Mouse (Mus musculus): Measurements from ENCODE around the gene Ddi2. TPM values are rescaled to one million over a fixed set of nuclear protein-coding genes. Genes with fewer than 3 reads are reported as not detected.

Ddi2 gene
- polyA plus RNA-seq, 1 experiment from 2014 or later, result 21.5 TPM

GRCm38 (mm10) chr4:141679016-141679415 lies 44.2 kb downstream of the Ddi2 start:
- Histone ChIP-seq H3K9me3 (no peaks in the 10 kb centered on the region), H3K27me3 (ENCODE audit: insufficient read depth, poor library complexity, severe bottlenecking) (no peaks in the 10 kb centered on the region), H3K27ac (no peak overlapping the region), H3K4me3 (no peak overlapping the region), H3K4me1 (peaks cover 52% of the 10 kb centered on the region), H3K36me3 (peaks cover 16% of the 10 kb centered on the region)
- DNase-seq (ENCODE audit: low spot score), result no peak
- WGBS, result 79% methylated on average over 2 of the region's 2 CpGs

GRCm38 (mm10) chr4:141676462-141676979 lies 46.7 kb downstream of the Ddi2 start:
- Histone ChIP-seq H3K27ac (no peak overlapping the region), H3K27me3 (ENCODE audit: insufficient read depth, poor library complexity, severe bottlenecking) (no peaks in the 10 kb centered on the region), H3K4me3 (no peak overlapping the region), H3K9me3 (no peaks in the 10 kb centered on the region), H3K4me1 (peaks cover 32% of the 10 kb centered on the region), H3K36me3 (no peaks in the 10 kb centered on the region)
- DNase-seq (ENCODE audit: low spot score), result no peak
- 75% methylated on average over 5 of the region's 5 CpGs for WGBS

DNA sequence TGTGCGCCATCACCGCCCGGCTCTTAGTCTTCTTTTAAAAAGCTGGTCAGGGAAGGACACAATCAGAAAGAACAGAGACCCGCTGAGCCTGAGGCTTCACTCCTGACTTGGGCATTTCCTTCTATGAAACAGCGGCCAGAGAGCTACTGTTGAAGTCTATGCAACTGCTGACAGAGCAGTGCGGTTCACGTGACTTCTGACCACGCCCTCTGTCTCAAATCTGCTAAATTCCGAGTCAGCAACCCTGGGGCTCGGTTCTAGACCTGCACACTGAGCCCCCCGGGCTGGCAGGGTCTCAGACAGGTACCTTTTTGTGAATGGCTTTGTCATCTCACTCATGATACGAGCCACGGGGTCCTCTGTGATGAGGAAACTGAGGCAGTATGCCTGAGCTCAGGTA lies 50.9 kb downstream of the Ddi2 start:
- no peak for DNase-seq (ENCODE audit: low spot score)
- Histone ChIP-seq H3K27ac (no peak overlapping the region), H3K27me3 (ENCODE audit: insufficient read depth, poor library complexity, severe bottlenecking) (no peaks in the 10 kb centered on the region), H3K9me3 (no peaks in the 10 kb centered on the region), H3K4me1 (peaks cover 10% of the 10 kb centered on the region; the same call in 1 of the 2 replicates), H3K4me3 (no peak overlapping the region), H3K36me3 (no peaks in the 10 kb centered on the region)
- WGBS, result 66% methylated on average over 13 of the region's 13 CpGs

DNA sequence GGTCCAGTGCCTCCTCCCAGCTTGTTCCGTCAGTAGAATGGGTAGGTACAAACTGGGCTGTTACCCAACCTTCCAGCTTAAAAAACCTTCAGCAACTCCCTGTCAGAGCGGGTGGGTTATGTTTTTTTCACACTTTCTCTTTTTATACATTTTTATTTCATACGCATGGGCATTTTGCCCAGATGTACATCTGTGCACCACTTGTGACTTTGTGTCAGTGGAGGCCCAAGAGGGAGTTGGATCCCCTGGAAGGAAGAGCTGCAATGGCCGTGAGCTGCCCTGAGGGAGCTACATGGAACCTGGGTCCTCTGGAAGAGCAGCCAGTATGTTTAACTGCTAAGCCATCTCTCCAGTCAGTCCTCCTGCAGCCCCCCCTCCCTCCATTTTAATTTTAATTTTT lies 51.8 kb downstream of the Ddi2 start:
- Histone ChIP-seq H3K36me3 (no peaks in the 10 kb centered on the region), H3K27ac (no peak overlapping the region), H3K4me3 (no peak overlapping the region), H3K4me1 (peaks cover 10% of the 10 kb centered on the region; the same call in 1 of the 2 replicates), H3K9me3 (no peaks in the 10 kb centered on the region), H3K27me3 (ENCODE audit: insufficient read depth, poor library complexity, severe bottlenecking) (no peaks in the 10 kb centered on the region)
- 82% methylated on average over 4 of the region's 4 CpGs for WGBS
- no peak for DNase-seq (ENCODE audit: low spot score)

DNA sequence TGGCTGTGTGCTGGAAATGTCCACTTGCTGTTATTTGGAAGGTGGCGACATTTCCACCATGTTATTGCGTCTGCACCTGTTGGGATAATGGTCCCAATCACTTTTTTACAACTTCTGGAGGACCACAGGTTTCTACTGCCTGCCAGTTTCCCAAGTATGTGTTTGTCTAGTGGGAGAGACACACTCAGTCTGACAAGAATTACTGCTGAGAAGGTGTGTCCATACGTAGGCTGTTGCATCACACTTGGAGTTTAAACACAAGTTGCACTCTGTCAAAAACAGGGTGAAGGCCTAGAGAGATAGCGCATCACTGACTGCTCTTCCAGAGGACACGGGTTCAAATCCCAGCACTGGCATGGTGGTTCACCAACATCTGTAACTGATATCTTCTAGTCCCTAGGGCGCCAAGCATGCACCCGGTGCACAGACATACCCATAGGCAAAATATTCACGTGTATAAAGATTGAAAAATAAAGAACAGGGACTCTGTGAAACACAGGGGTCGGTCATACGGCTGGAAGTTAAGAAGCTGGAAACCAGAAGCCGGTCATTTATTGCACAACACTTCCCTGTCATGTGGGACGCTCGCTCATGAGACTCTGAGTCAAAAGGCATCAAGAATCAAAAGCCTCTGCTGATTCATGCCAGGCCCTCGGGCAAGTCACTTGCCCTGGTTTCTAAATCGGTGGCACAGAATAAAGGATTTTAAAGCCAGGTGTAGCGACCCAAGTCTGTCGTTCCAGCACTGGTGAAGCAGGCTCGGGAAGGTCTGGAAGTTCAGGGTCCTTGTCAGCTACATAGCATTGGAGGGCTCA lies 53.1 kb downstream of the Ddi2 start:
- no peaks in the 10 kb centered on the region for H3K27me3 ChIP-seq (ENCODE audit: insufficient read depth, poor library complexity, severe bottlenecking)
- no peak overlapping the region for H3K4me3 ChIP-seq
- DNase-seq (ENCODE audit: low spot score), result no peak
- 84% methylated on average over 18 of the region's 18 CpGs for WGBS
- H3K27ac ChIP-seq, result no peak overlapping the region
- H3K36me3 ChIP-seq, result no peaks in the 10 kb centered on the region
- no peaks in the 10 kb centered on the region for H3K9me3 ChIP-seq
- peaks cover 3% of the 10 kb centered on the region; the same call in 1 of the 2 replicates for H3K4me1 ChIP-seq

GRCm38 (mm10) chr4:141664799-141665198 lies 58.4 kb downstream of the Ddi2 start, which contains the start of gene Plekhm2:
Plekhm2 (minus strand) TSS chr4:141664899.
- Histone ChIP-seq H3K9me3 (no peaks in the 10 kb centered on the region), H3K4me1 (peaks cover 21% of the 10 kb centered on the region), H3K4me3 (peak within 1 kb of the TSS; percentile 90), H3K27ac (peak within 1 kb of the TSS; percentile 93), H3K27me3 (ENCODE audit: insufficient read depth, poor library complexity, severe bottlenecking) (no peaks in the 10 kb centered on the region), H3K36me3 (peaks cover 21% of the 10 kb centered on the region)
- no peak for DNase-seq (ENCODE audit: low spot score)
- 63% methylated on average over 8 of the region's 8 CpGs for WGBS

DNA sequence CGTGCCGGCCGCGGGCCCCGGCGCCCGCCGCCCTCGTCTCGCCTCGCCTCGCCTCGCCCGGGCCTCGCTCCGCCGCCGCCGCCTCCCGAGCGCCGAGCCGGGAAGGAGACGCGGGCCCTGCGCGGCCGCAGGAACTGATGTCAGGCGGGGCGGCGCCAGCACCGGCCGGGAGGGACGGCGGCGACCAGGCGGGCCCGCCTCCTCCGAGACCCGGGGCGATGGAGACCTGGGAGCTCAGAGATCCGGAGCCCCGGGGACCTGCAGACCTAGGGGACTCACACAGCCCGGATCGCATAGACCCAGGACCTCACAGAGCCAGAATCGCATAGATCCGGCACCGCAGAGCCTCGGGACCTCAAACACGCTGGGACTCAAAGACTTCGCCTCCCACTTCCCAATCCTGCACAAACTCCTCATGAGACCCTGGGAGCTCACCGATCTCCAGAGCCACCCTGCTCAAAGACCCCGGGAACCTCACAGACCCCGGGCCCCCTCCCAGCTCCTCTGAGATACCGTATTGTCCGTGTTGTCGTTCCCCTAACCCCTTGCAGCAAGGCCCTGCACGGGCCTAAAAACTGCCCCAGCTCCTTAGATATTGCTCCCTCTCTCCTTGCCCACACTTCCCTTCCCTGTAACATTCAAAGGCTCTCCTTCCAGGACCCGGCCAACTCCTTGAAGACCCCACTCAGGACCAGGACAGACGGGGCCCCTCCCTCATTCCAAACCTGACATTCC lies 59.0 kb downstream of the Ddi2 start:
- peak overlapping the region; percentile 90 for H3K4me3 ChIP-seq
- WGBS, result 8% methylated on average over 57 of the region's 60 CpGs

GRCm38 (mm10) chr4:141663122-141663931 lies 59.9 kb downstream of the Ddi2 start:
- Histone ChIP-seq H3K27me3 (ENCODE audit: insufficient read depth, poor library complexity, severe bottlenecking) (no peaks in the 10 kb centered on the region), H3K36me3 (peaks cover 30% of the 10 kb centered on the region), H3K27ac (peak overlapping the region; percentile 93), H3K9me3 (no peaks in the 10 kb centered on the region), H3K4me3 (peak overlapping the region; percentile 90), H3K4me1 (peaks cover 30% of the 10 kb centered on the region)
- WGBS, result 5% methylated on average over 47 of the region's 47 CpGs
- DNase-seq (ENCODE audit: low spot score), result peak; percentile 85

More for the DNA sequence above, 59.0 kb downstream of the Ddi2 start:
- DNase-seq (ENCODE audit: low spot score), result no peak
- Histone ChIP-seq H3K27ac (peak overlapping the region; percentile 93), H3K36me3 (peaks cover 22% of the 10 kb centered on the region), H3K27me3 (ENCODE audit: insufficient read depth, poor library complexity, severe bottlenecking) (no peaks in the 10 kb centered on the region), H3K4me1 (peaks cover 21% of the 10 kb centered on the region), H3K9me3 (no peaks in the 10 kb centered on the region)

DNA sequence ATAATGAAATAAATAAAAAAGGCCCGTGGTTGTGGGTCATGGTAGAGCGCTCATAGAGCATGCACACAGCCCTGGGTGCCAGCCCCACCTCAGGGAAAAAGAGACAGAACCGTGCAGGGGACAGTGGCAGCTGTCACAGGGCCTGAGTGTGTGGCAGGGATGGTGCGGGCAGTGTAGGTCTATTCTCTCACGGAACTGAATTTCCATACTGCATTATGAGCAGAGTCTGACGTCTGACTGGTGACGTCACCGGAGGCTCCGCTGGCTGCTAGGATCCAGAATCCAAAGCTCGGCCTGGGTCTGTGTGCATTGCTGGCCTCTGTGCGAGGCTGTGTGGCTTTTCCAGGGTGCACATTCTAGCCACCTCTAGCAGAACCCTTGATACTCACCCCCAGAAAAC lies 62.3 kb downstream of the Ddi2 start:
- no peak for DNase-seq (ENCODE audit: low spot score)
- Histone ChIP-seq H3K9me3 (no peaks in the 10 kb centered on the region), H3K4me3 (no peak overlapping the region), H3K36me3 (peaks cover 37% of the 10 kb centered on the region), H3K27me3 (ENCODE audit: insufficient read depth, poor library complexity, severe bottlenecking) (no peaks in the 10 kb centered on the region), H3K27ac (no peak overlapping the region), H3K4me1 (peaks cover 47% of the 10 kb centered on the region)
- 89% methylated on average over 11 of the region's 11 CpGs for WGBS

DNA sequence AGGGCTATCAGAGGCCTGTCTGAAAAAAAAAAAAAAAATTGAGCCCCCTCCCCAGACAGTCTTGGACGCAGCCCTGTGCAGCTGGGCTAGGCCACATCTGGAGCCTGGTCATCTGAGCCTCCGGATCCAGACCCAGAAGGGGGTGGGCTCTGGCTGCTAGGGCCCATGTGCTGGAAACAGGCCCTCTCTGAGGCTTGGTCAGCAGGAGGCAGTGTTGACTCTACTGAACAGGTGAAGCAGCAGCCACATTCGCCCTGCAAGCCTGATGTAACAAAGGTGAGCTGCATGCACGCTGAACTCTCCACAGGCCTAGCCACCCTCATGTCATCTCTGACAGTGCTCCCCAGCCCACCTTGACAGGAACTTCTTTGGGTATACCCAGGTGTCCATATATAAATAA lies 63.5 kb downstream of the Ddi2 start:
- DNase-seq (ENCODE audit: low spot score), result no peak
- WGBS, result 66% methylated on average over 4 of the region's 4 CpGs
- Histone ChIP-seq H3K9me3 (no peaks in the 10 kb centered on the region), H3K4me1 (peaks cover 46% of the 10 kb centered on the region), H3K27me3 (ENCODE audit: insufficient read depth, poor library complexity, severe bottlenecking) (no peaks in the 10 kb centered on the region), H3K27ac (no peak overlapping the region), H3K4me3 (no peak overlapping the region), H3K36me3 (peaks cover 42% of the 10 kb centered on the region)

DNA sequence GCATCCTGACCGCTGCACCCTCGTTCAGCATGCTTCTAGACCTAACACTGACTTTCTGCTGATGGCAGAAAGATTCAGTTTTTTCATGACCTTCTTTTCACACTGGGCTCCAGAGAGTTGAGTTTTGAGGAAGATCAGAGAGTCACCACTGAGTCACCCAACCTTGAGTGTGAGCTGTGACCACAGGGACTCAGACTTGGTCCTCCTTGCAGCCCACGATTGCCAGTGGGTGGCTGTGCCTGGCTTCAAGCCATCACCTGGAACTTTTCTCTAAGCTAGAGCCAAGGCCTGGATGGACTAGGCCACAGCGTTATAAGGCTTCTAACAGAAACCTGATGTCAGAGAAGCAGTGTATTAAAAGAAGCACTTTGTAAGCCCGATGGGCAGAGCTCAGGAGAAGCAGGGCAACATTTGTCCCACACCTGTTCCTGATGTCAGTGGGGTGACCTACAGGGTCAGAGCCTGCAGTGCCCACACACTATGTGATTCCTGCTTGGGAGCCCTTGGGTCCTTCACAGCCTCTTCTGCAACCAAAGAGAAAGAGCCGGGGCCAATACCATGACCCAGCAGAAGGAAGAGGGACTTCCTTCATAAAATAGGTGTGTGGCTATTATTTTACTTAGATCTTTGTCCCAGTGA lies 64.3 kb downstream of the Ddi2 start:
- Histone ChIP-seq H3K27me3 (ENCODE audit: insufficient read depth, poor library complexity, severe bottlenecking) (no peaks in the 10 kb centered on the region), H3K4me3 (no peak overlapping the region), H3K9me3 (no peaks in the 10 kb centered on the region), H3K36me3 (peaks cover 48% of the 10 kb centered on the region), H3K4me1 (peaks cover 44% of the 10 kb centered on the region), H3K27ac (no peak overlapping the region)
- DNase-seq (ENCODE audit: low spot score), result no peak
- WGBS, result 87% methylated on average over 6 of the region's 6 CpGs

GRCm38 (mm10) chr4:141656932-141657331 lies 66.3 kb downstream of the Ddi2 start:
- Histone ChIP-seq H3K27me3 (ENCODE audit: insufficient read depth, poor library complexity, severe bottlenecking) (no peaks in the 10 kb centered on the region), H3K36me3 (peaks cover 60% of the 10 kb centered on the region), H3K4me1 (peaks cover 40% of the 10 kb centered on the region), H3K27ac (no peak overlapping the region; the same call in 1 of the 2 replicates), H3K4me3 (no peak overlapping the region), H3K9me3 (no peaks in the 10 kb centered on the region)
- no peak for DNase-seq (ENCODE audit: low spot score)
- 77% methylated on average over 8 of the region's 8 CpGs for WGBS
